Comparison of ENCODE assay signal across 8 mouse cellular contexts in the genomic region with DNA sequence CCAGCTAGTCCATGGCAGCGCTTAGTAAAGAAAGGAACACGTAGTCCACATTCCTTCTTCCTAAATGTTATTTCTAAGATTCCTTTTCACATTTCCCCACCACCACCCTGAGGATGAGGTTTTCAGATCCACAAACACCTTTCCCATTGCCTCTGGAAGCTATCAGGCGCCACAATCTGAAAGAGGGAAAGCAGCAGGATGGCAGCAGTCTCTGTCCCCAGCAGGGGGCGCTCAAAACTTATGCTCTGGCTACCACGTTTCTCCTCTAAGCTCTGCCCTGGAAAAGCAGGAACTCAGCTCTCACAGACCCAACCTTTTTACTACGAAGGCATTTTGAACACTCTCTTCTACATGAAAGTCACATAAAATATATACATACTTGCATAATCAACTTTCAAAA. TPM values are rescaled to one million over a fixed set of nuclear protein-coding genes. Genes with fewer than 3 reads are reported as not detected.
DNase-seq lines count a peak whose midpoint lies in the region; ATAC-seq lines count a peak whose summit lies in the region.

No protein-coding gene starts in this region.

- intact Hi-C loops in left cerebral cortex, postnatal 10 days (cut with DNase I), result no loop called here

- ATAC-seq in megakaryocyte progenitor cell, adult 5-6 weeks (replicated peaks; ENCODE audit: poor library complexity), result peak; percentile 94

- peak; percentile 83 for DNase-seq in R1 (ENCODE audit: low read depth, low spot score)
- DNase-seq in cerebellum, postnatal 25 days, result peak; percentile 58 to 82
- peak; percentile 83 for DNase-seq in gastrocnemius, postnatal 10 days
- DNase-seq in induced T-regulatory cell, adult 2 months (ENCODE audit: low read depth), result peak; percentile 86
- peak; percentile 75 to 84 for DNase-seq in left cerebral cortex, postnatal 10 days (ENCODE audit: extremely low spot score in 1 of 2, low spot score in 2 of 2)
- peak; percentile 81 to 89 for DNase-seq in right cerebral cortex, postnatal 10 days (ENCODE audit: low spot score in 2 of 2)
- DNase-seq in urinary bladder, postnatal 25 days (ENCODE audit: low spot score), result peak; percentile 75

RNA-seq across cellular contexts. Expression of a gene that starts 32.2 kb away (rescaled TPM):
- 10 to 100 TPM; 10.6 to 15.8 TPM for total RNA-seq in gastrocnemius, postnatal 10 days (2021)
- total RNA-seq in left cerebral cortex, postnatal 10 days (2021), result 1 to 10 TPM; 5.6 to 7.3 TPM
- 14.1 and 20.0 TPM in 2 replicates for total RNA-seq in megakaryocyte progenitor cell, adult 5-6 weeks (2015)
- 9.2 and 14.3 TPM in 2 replicates for total RNA-seq in megakaryocyte progenitor cell, adult 5-6 weeks (2017)

Comparison
In these comparisons a context has a peak if more than half of its experiments do, and no peak if none do; other contexts are left out.
1. Peak in every context shown above with its lines: DNase-seq and ATAC-seq.